Mouse (Mus musculus) CD4-positive, CD25-positive, alpha-beta regulatory T cell, adult 4 months (primary cell): ENCODE results near the gene Hist2h3c1. TPM values are rescaled to one million over a fixed set of nuclear protein-coding genes. Genes with fewer than 3 reads are reported as not detected.
A peak's percentile ranks its signal among the peaks of the same experiment; 100 is the strongest.

Experiments used
- ATAC-seq: one replicate; pipeline ENCODE4 v1.8.0; 2017
- polyA plus RNA-seq, 2 experiments: library from polyadenylated mRNA; unstranded; fragments of 100-300 nt; shearing (Covaris generic); gene quantifications; one replicate each; pipeline ENCODE4 v1.2.1; 2017

Hist2h3c1 gene
- polyA plus RNA-seq, 2 experiments from 2014 or later, result not detected

DNA sequence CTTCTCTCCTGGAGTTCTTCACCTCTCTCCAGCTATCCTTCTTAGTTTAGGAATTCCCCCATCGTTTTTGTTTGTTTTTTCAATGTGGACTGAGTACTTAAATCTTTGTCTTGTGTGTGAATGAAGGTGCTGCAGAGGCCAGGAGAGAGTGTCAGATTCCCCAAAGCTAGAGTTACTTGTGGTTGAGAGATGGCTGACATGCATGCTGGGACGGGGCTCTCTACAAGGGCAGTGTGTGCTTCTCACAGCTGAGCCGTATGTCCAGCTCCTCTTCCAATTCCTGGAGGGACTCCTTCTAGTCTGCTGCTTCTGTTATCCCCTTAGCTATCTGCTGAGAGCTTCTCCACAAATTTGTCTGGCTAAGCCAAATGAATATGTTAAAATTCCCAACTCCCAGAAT, 10.6 kb upstream of the Hist2h3c1 start:
- no peak for ATAC-seq

DNA sequence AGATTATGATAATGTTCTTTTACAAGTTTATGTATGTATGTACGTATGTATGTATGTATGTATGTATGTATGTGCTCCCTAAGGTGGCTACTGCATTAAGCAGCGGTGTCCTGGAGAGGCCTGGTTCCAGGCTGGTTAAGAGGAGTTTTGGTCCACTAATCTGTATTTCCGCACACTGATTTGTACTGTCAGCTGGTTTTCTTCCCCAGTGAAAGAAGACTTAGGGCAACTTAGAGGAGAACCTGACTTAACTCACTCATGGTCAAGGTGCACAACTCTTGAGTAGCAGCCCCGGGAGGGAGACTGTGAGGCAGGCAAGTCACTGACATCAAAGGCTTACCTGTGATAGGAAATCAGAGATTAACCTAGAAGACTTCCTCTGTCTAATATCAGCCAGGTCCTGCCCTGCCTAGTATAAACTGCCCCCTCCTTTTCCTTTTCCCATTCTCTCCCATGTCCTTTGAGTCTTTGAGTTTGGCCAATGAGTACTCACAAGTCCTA, 9.6 kb upstream of the Hist2h3c1 start:
- no peak for ATAC-seq

DNA sequence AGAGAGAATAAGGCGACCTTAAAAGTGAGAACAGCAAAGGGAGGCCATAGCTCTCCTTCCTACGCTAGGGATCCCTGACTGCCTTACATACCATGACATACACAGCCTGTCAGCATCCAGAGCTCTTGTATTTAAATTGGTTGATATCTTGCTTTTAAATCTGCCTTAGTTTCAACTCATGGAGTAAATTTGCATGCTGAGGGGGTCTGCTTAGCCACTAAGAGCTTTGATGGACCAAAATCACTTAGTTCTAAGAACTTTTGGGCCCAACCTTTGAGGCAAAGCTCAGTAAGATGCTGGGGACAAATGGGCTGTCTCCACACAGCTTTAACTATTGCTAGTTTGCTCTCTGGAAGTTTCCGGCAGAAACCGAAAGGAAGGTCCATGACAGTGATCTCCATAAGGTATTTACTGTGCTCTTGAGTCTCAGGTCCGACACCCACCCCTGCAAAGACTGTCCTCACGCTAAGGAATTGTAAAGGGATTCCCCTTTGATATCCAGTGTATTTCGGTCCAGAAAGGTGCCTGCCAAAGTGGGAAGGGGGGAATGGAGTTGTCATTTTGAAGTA, 9.1 kb upstream of the Hist2h3c1 start:
- no peak for ATAC-seq

DNA sequence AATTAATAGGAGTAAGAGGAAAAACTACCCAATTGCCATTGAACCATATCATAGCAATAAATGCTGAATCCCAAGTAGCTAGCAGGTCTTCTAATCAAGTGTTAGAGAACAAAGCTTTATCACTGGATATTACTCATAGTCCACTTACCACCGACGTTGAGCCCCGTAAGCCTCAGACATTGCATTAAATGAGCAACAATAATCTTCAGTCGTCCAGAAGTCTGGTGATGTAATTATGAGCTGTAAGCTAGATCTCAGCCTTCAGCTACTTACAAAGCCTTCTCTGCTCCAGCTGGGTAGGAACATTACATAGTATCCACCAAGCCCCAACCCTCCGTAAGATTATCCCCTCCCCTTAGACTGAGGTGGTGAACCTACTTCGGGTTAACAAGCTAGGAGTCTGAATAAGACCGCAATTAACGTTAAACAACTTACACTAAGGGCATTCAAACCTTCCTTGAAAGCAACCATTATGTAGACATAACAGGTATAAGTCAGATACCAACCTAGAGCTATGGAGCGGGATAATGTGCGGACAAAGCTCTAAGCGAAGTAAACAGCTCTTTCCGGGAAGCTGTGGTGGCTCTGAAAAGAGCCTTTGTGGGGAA, 8.5 kb upstream of the Hist2h3c1 start:
- ATAC-seq, result no peak

DNA sequence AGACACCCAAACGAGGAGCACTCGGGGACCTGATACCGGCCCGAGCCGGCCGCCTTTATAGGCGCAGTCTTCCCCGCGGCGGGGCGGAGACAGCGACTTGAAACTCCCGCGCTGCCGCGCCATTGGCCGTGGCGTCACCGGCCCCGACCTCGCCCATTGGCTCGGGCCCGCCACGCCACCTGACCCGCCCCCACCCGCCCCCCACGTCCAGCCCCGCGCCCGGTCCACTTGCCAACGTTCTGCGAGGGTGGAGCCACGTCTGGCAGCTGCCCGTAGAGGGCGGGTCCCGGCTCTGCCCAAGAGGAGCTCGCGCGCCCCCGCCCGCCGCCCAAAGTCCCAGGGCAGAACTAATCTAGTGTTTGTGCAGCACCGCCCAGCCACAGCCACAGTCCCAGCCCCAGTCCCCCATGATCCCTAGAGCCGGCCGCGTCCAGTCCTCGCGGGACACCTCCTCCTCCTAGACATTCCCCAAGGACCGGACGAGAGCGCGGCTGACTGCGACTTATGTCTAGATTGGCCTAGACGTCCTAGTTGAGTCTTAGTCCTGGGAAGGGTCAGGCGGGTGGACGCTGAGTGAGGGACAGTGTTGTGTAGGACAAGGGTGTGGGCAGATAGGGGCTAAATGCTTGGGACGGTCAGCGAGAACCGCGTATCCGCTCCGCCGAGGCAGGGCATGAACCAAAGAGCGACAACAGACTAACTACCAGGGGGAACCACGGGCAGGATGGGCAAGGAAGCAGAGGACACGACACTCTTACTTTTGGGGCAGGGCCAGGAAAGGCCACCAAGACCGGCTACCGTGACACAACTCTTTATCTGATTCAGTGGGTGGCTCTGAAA, 7.3 kb upstream of the Hist2h3c1 start, which contains the start of gene Hist2h3c2:
TSS of gene Hist2h3c2 (minus strand) at position 174 of the 840 bp plus-strand sequence.
- peak; percentile 64 for ATAC-seq

DNA sequence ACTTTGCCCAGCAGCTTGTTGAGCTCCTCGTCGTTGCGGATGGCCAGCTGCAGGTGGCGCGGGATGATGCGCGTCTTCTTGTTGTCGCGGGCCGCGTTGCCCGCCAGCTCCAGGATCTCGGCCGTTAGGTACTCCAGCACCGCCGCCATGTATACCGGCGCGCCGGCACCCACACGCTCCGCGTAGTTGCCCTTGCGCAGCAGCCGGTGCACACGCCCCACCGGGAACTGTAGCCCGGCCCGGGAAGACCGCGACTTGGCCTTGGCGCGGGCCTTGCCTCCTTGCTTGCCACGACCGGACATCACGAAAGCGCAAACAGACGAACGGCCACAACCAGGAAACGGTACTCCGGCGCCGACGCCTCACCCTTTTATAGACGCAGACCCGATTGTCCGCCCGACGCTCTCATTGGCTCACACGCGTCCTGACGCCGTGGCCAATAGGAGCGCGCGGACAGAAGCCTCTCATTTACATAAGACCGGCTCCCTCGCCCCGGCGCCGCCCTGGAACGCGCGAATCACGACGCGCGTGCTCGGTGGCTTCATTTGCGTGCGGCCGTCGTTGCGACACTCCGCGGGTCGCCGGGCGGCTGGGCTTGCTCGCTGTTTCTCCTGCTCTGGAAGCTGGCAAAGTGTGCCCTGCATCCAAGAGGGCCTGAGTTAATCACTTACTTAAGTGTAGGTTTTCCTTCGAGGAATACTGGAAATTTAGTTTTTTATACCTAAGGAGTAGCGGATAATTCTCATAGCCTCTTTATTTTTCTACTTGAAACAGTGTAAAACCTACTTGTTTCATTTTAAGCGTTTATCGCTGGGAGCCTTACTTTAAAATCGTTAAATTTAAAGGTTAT, 6.3 kb upstream of the Hist2h3c1 start, which contains the start of gene Hist2h2aa2:
TSS of gene Hist2h2aa2 (minus strand) at position 328 of the 850 bp plus-strand sequence.
- peak; percentile 72 for ATAC-seq

DNA sequence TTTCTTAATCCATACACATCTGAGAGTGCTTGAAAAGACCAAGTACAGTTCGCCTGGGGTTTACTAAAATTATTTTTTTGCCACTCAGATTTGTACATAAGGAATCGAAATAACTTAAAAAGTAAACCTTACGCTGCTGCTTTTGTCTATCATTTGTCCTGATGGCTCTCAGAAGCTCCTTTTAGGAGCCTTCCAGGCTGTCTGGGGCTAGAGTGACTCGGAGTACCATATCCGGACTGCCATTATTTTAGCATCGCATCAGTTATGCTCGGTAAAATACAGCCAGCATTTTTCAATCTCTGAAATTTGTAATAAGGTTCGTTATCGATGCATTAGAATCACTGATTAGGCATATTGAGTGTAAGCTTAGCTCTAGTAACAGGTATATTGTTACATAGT, 5.7 kb upstream of the Hist2h3c1 start:
- ATAC-seq, result no peak

DNA sequence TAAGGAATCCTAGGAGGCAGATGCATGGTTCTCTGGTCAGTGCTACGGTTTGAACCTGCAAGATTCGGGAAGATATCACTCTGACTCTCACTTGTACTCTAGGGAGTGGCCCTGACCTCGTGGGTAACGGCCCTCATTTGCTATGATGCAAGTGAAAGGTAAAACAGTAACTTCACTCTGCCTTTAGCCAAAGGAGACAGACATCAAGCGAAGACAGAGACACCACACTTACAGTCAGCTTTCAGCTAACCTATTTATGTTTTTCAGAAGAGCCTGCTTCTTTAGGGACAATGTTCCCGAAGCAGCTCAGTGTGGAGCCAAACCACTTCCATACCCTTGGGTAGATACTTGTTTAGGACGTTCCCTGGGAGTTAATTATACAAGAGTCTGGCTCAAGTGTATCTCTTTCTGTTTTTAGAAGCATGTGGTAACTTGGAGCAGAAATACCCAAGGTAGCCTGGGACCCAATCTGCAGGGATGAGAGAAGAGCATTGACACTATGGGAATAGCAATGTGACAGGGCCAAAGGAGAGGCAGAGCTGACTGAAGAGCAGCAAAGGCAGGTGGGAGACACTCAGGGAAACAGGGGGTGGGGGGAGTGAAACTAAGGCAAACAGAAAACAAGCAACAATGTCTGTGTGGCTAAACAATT, 2.4 kb upstream of the Hist2h3c1 start:
- no peak for ATAC-seq

DNA sequence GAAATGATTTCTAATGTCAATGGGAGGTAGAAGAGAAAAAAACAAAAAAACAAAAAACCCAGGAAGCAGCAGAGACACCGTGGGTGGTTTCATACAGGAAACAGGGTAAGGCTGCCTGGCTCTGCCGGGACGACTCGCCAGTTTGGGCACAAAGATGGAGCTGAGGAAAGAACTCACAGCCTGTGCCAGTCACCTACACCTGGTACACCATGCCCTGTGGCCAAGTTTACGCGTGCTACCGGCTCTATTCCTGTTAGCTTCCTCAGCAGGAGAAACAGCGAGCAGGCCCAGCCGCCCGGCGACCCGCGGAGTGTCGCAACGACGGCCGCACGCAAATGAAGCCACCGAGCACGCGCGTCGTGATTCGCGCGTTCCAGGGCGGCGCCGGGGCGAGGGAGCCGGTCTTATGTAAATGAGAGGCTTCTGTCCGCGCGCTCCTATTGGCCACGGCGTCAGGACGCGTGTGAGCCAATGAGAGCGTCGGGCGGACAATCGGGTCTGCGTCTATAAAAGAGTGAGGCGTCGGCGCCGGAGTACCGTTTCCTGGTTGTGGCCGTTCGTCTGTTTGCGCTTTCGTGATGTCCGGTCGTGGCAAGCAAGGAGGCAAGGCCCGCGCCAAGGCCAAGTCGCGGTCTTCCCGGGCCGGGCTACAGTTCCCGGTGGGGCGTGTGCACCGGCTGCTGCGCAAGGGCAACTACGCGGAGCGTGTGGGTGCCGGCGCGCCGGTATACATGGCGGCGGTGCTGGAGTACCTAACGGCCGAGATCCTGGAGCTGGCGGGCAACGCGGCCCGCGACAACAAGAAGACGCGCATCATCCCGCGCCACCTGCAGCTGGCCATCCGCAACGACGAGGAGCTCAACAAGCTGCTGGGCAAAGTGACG, 1.2 kb upstream of the Hist2h3c1 start, which contains the start of gene Hist2h2aa1:
TSS of gene Hist2h2aa1 (plus strand) at position 495 of the 884 bp plus-strand sequence.
- ATAC-seq, result peak; percentile 80

DNA sequence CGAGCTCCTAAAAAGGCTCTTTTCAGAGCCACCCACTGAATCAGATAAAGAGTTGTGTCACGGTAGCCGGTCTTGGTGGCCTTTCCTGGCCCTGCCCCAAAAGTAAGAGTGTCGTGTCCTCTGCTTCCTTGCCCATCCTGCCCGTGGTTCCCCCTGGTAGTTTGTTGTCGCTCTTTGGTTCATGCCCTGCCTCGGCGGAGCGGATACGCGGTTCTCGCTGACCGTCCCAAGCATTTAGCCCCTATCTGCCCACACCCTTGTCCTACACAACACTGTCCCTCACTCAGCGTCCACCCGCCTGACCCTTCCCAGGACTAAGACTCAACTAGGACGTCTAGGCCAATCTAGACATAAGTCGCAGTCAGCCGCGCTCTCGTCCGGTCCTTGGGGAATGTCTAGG, 467 bp upstream of the Hist2h3c1 start:
- peak; percentile 48 for ATAC-seq

DNA sequence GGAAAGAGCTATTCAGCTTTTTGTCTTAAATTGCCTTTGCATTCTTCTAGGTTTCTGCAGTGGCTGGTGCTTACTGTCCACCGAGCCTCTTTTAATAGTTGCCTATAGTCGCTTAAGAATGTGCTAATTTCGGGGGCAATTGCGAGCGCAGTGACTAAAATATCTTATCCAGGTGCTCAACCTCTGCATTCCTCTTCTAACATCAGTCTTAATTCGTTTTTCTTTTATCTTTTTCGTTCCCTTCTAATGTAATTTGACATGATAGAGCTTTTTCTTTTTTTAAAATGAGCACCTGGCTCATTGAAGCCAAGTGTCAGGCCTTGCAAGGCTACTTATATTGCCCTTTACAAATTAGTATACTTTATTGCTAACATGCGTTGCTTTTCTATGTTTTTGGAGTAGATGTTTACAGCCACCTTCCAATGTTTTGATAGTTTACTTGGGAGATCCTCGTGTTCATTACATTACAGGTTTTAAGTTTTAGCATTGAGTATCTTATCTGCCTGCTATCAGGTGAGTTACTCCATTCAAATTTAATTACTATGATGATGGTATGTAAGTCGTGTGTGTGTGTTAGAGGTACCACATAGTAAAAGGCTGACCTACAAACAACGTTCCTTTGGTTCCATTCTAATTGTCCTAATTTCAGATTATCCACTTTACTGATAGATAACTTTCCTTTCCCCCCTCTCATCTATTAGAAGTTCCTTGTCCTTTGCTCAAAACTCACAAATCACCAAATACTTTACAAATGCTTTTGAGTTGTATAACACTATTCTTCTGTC, 1.1 kb downstream of the Hist2h3c1 start:
- no peak for ATAC-seq

DNA sequence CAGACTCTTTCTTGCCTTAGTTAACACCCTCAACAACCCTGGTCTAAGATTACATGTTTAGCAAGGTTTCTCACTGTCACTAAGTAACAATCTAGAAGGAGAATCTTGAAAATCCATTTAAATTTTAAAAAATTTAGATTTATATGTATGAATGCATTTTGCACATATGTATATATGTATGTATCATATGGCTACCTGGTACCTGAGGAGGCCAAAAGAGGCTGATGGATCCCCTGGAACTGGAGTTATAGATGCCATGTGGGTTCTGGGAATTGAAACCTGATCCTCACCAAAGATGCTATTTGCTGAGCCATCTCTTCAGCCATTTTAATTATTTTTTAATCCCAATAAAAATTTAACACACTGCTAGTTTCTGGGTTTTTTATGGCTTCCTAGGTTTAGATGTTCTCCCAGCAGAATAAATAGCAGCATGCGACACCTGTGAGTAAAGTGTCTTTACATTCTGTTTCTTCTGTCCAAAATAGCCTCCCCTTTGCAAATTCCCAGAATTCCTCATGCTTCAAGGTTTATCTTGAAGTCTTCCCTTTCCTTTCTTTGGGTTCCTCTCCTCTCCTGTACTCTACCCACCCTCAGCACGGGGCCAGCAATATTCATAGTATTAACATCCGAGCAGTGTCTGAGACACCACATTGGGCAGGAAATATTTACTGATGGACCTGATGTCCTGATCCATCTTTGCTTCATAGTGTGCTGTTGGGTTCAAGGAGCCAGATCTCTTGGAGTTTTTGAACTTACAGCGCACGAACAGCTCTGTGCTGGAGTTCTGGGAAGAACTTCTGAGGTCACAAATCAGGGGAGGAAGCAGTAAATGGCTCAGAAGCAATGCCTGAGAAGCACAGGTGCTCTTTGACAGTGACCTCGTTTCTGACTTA, 1.9 kb downstream of the Hist2h3c1 start:
- ATAC-seq, result no peak

DNA sequence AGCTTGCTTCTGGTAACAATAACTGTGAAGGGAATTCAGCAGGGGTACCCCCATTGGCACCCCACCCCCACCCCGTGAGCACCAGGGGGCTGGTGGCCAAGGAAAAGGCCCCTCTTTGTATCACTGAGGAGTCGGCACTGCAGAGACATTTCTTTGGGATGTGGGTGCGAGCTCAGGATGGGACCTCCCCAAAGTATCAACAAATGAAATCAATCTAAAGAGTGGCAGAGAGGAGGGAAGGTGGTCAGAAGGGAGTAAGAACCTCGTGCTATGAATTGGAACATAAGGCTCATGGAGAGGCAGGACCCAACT, 2.5 kb downstream of the Hist2h3c1 start:
- ATAC-seq, result no peak

DNA sequence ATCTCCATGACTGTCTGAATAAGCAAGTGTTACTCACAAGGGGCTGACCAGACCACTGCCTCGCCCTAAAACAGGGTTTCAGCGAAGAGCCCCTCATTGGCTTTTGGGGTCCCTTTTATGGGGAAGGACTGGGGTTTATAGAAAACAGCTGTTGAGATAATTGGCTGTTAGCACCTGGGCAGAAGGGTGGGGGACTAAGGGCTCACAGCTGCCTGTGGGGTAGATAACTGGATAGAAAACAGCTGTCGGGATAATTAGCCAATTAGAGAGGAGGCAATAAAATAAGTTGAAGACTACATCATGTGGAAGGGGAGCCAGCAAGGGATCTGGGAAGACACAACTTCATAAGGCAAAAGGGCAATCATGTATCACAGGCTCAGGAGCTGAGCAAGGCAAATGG, 4.4 kb downstream of the Hist2h3c1 start:
- no peak for ATAC-seq

DNA sequence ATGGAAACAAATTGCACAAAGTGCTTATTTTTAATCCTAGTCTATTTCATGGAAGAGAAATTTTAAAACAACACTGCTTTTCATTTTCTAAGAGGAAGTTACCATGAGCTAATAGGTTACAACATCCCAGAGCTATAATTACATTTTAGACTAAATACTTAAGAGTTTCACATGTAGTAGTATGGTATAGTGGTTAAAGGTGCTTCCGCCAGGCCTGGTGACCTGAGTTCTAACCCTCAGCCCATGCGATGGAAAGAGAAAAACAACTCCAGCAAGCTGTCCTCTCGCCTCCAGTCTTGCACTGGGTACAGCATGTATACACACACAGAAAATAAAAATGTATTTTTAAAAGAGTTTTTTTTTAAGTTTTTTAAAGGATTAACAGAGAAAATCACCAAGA, 5.3 kb downstream of the Hist2h3c1 start:
- ATAC-seq, result no peak

DNA sequence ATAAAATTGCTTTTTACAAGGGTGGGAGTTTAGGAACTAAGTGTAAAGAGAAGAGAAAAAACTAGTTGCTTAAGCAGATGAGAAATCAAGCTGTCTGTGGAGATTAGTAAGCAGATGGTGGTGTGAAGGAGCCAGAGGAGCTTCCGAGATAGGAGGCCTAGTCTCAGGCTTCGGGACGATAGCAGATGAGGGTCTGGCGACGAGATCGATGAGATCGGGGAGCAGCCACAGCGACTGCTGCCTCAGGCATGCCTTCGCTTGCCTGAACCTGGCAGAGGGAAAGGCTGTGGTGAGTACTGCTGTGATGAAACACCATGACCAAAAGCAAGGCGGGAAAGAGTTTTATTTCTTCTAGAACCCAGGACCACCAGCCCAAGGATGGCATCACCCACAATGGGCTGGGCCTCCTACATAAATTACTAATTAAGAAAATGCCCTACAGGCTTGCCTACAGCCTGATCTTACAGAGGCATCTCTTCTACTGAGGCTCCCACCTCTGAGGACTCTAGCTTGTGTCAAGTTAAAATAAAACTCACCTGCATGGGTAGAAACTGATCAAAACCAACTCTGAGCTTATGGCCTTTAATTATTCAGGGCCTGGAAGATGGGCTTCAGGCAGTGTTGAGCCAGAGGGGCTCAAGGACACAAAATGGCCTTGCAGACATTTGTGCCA, 8.3 kb downstream of the Hist2h3c1 start:
- ATAC-seq, result no peak

DNA sequence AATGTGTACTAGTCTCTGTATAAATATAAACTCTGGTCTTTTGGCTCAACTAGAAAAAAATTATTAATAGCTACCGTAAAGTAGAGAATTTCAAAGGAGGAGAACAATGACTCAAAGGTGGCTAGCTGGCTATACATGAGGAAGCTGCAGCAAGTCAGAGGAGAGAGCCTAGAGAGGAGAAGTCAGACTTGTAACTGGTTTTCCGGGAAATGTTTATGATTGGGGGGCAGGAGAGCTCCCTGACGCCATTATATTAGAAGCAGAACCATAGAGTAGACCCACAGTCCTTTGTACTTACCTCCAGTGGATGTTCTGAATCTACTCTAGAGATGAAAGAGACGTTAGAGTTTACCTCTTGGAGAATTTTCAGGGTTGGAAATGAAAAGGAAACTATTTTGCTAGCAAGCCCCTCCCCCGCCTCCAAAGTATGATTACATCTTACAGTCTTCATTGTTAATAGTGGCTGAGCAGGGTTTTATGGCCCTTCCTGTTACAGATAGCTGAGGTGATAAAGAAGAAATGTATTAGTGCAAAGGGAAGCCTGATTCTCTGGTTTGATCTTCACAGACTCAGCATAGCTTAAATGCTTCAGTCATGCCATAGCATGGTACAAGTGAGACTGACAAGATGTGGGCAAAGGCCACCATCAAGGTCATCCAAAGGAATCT, 9.6 kb downstream of the Hist2h3c1 start:
- peak; percentile 54 for ATAC-seq

DNA sequence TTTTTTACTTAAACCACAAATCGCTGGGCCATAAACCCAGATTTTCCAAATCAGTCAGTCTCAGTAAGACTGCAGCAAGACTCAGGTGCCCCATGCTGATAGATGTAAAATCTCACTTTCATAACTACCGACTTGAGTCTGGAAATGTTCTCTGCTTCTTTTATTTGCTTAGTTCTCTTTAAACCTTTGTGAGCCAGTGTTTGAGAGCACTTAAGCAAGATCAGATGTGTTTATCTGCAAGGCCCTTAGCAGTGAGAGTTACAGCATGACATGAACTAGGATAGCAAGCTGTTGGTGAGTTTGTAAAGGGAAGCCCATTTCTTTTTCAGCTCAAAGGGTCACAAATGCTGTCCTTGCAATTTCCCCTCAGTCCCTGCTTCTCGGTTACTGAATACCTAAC, 10.7 kb downstream of the Hist2h3c1 start:
- ATAC-seq, result no peak
